Mouse (Mus musculus) hindbrain, embryonic 13.5 days (tissue): ENCODE results near the gene Rho. TPM values are rescaled to one million over a fixed set of nuclear protein-coding genes. Genes with fewer than 3 reads are reported as not detected.
A peak's percentile ranks its signal among the peaks of the same experiment; 100 is the strongest.

Experiments
- ATAC-seq: fragments of 200-750 bp; cut with Nextera tagmentation; 2 replicates; pipeline ENCODE4 v1.8.0; 2017; ENCODE audit warnings: moderate TSS enrichment; ENCODE audit not compliant: low FRiP score
- H3K27ac ChIP-seq: fragments of 300-500 bp; sonication (generic); 2 replicates; pipeline ENCODE4 v1.5.1; 2015; ENCODE audit warnings: inconsistent platforms, mild to moderate bottlenecking, moderate library complexity
- H3K27me3 ChIP-seq: fragments of 300-500 bp; sonication (generic); 2 replicates; pipeline ENCODE4 v1.6.1; 2015; ENCODE audit warnings: mild to moderate bottlenecking, inconsistent platforms
- H3K36me3 ChIP-seq: fragments of 300-500 bp; sonication (generic); 2 replicates; pipeline ENCODE4 v1.6.1; 2015; ENCODE audit warnings: mild to moderate bottlenecking, inconsistent platforms
- H3K4me1 ChIP-seq: fragments of 300-500 bp; sonication (generic); replicated peaks from 2 replicates; pipeline ENCODE4 v1.6.1; 2015; ENCODE audit warnings: inconsistent platforms
- H3K4me2 ChIP-seq: fragments of 300-500 bp; sonication (generic); 2 replicates; pipeline ENCODE4 v1.6.1; 2015; ENCODE audit warnings: inconsistent platforms, mild to moderate bottlenecking, moderate library complexity
- H3K4me3 ChIP-seq: fragments of 300-500 bp; sonication (generic); 2 replicates; pipeline ENCODE4 v1.5.1; 2015; ENCODE audit warnings: mild to moderate bottlenecking, inconsistent platforms
- H3K9ac ChIP-seq: fragments of 300-500 bp; sonication (generic); 2 replicates; pipeline ENCODE4 v1.6.1; 2015; ENCODE audit warnings: mild to moderate bottlenecking, inconsistent platforms
- H3K9me3 ChIP-seq: fragments of 300-500 bp; sonication (generic); 2 replicates; pipeline ENCODE4 v1.6.1; 2016; ENCODE audit warnings: inconsistent platforms
- WGBS: fragments of 180-500 bp; shearing (Covaris S2); methylation state at CpG from one replicate; pipeline ENCODE4 v1.1.7; 2015; 5-methylcytosine and 5-hydroxymethylcytosine counted together
- polyA plus RNA-seq: library from polyadenylated mRNA; unstranded; fragments of >200 nt; fragmentation: Nextera tagmentation; extraction: Ambion mirVana; gene quantifications from 2 replicates; pipeline ENCODE4 v1.2.1, GENCODE M21; 2015

The Rho gene
- polyA plus RNA-seq, 1 experiment from 2014 or later: 0.21 TPM

- H3K36me3 ChIP-seq: peaks cover 48% of the 10 kb centered on the region
- H3K27me3 ChIP-seq: no peaks in the 10 kb centered on the region
- peaks cover 8% of the 10 kb centered on the region for H3K4me1 ChIP-seq
- H3K9me3 ChIP-seq: no peaks in the 10 kb centered on the region
- no peak overlapping the region for H3K4me2 ChIP-seq
- 89% methylated on average over 3 of the region's 3 CpGs for WGBS
- H3K4me3 ChIP-seq: no peak overlapping the region
- H3K9ac ChIP-seq: no peak overlapping the region
- no peak overlapping the region for H3K27ac ChIP-seq
- no peak for ATAC-seq
Observed at GRCm38 (mm10) chr6:115902545-115902944, 29.0 kb upstream of the Rho start.

GRCm38 (mm10) chr6:115905568-115905967, 26.0 kb upstream of the Rho start:
- peaks cover 8% of the 10 kb centered on the region for H3K4me1 ChIP-seq
- no peaks in the 10 kb centered on the region for H3K9me3 ChIP-seq
- H3K4me3 ChIP-seq: no peak overlapping the region
- no peaks in the 10 kb centered on the region for H3K27me3 ChIP-seq
- no peak overlapping the region for H3K27ac ChIP-seq
- WGBS: 91% methylated on average over 6 of the region's 6 CpGs
- no peak overlapping the region for H3K4me2 ChIP-seq
- peaks cover 48% of the 10 kb centered on the region for H3K36me3 ChIP-seq
- H3K9ac ChIP-seq: no peak overlapping the region
- ATAC-seq: no peak

- no peaks in the 10 kb centered on the region for H3K27me3 ChIP-seq
- no peak for ATAC-seq
- H3K4me2 ChIP-seq: no peak overlapping the region
- no peak overlapping the region for H3K9ac ChIP-seq
- H3K9me3 ChIP-seq: no peaks in the 10 kb centered on the region
- no peak overlapping the region for H3K27ac ChIP-seq
- WGBS: 96% methylated on average over 1 of the region's 1 CpGs
- H3K36me3 ChIP-seq: peaks cover 48% of the 10 kb centered on the region
- H3K4me3 ChIP-seq: no peak overlapping the region
- H3K4me1 ChIP-seq: peaks cover 4% of the 10 kb centered on the region; the same call in 1 of the 2 replicates
Observed at GRCm38 (mm10) chr6:115906455-115906854, 25.1 kb upstream of the Rho start.

- ATAC-seq: no peak
- H3K4me3 ChIP-seq: no peak overlapping the region
- H3K4me2 ChIP-seq: no peak overlapping the region
- no peaks in the 10 kb centered on the region for H3K9me3 ChIP-seq
- no peaks in the 10 kb centered on the region for H3K4me1 ChIP-seq
- H3K27ac ChIP-seq: no peak overlapping the region
- H3K36me3 ChIP-seq: peaks cover 48% of the 10 kb centered on the region
- WGBS: 85% methylated on average over 2 of the region's 2 CpGs
- no peak overlapping the region for H3K9ac ChIP-seq
- no peaks in the 10 kb centered on the region for H3K27me3 ChIP-seq
Observed at GRCm38 (mm10) chr6:115906871-115907270, 24.7 kb upstream of the Rho start.

GRCm38 (mm10) chr6:115908421-115908982, 23.0 kb upstream of the Rho start:
- H3K4me2 ChIP-seq: no peak overlapping the region
- WGBS: 31% methylated on average over 6 of the region's 6 CpGs

GRCm38 (mm10) chr6:115909052-115909451, 22.5 kb upstream of the Rho start:
- WGBS: 53% methylated on average over 3 of the region's 3 CpGs
- ATAC-seq: no peak
- no peak overlapping the region for H3K27ac ChIP-seq

More at GRCm38 (mm10) chr6:115908421-115908982, 23.0 kb upstream of the Rho start:
- Histone ChIP-seq H3K9ac (no peak overlapping the region), H3K27me3 (no peaks in the 10 kb centered on the region), H3K4me3 (no peak overlapping the region), H3K27ac (no peak overlapping the region), H3K4me1 (0 out of 2 replicates have a peak, but pooled peaks cover 7% of the 10 kb centered on the region), H3K9me3 (no peaks in the 10 kb centered on the region), H3K36me3 (peaks cover 43% of the 10 kb centered on the region)
- no peak for ATAC-seq

GRCm38 (mm10) chr6:115909940-115910339, 21.6 kb upstream of the Rho start:
- Histone ChIP-seq H3K36me3 (peaks cover 29% of the 10 kb centered on the region), H3K27me3 (no peaks in the 10 kb centered on the region), H3K9me3 (no peaks in the 10 kb centered on the region), H3K4me2 (no peak overlapping the region), H3K27ac (no peak overlapping the region), H3K4me1 (peaks cover 20% of the 10 kb centered on the region), H3K9ac (no peak overlapping the region), H3K4me3 (no peak overlapping the region)
- ATAC-seq: no peak
- WGBS: 78% methylated on average over 8 of the region's 8 CpGs

More at GRCm38 (mm10) chr6:115909052-115909451, 22.5 kb upstream of the Rho start:
- Histone ChIP-seq H3K27me3 (no peaks in the 10 kb centered on the region), H3K4me3 (no peak overlapping the region), H3K4me2 (no peak overlapping the region), H3K4me1 (peaks cover 11% of the 10 kb centered on the region), H3K9me3 (no peaks in the 10 kb centered on the region), H3K36me3 (peaks cover 37% of the 10 kb centered on the region), H3K9ac (no peak overlapping the region)

GRCm38 (mm10) chr6:115911763-115912162, 19.8 kb upstream of the Rho start:
- H3K27ac ChIP-seq: no peak overlapping the region

GRCm38 (mm10) chr6:115913482-115913881, 18.1 kb upstream of the Rho start:
- peaks cover 21% of the 10 kb centered on the region for H3K36me3 ChIP-seq
- no peak overlapping the region for H3K4me2 ChIP-seq
- peak overlapping the region; percentile 67; the same call in 1 of the 2 replicates for H3K27ac ChIP-seq
- H3K4me3 ChIP-seq: no peak overlapping the region
- 92% methylated on average over 10 of the region's 10 CpGs for WGBS
- H3K9me3 ChIP-seq: no peaks in the 10 kb centered on the region
- H3K27me3 ChIP-seq: no peaks in the 10 kb centered on the region
- H3K9ac ChIP-seq: no peak overlapping the region
- H3K4me1 ChIP-seq: peaks cover 23% of the 10 kb centered on the region
- no peak for ATAC-seq

More at GRCm38 (mm10) chr6:115911763-115912162, 19.8 kb upstream of the Rho start:
- no peaks in the 10 kb centered on the region for H3K9me3 ChIP-seq
- no peaks in the 10 kb centered on the region for H3K27me3 ChIP-seq
- H3K9ac ChIP-seq: no peak overlapping the region
- ATAC-seq: no peak
- peaks cover 17% of the 10 kb centered on the region for H3K36me3 ChIP-seq
- H3K4me2 ChIP-seq: no peak overlapping the region
- 80% methylated on average over 6 of the region's 6 CpGs for WGBS
- H3K4me3 ChIP-seq: no peak overlapping the region
- peaks cover 23% of the 10 kb centered on the region for H3K4me1 ChIP-seq

- H3K36me3 ChIP-seq: peaks cover 21% of the 10 kb centered on the region
- peak overlapping the region; percentile 67 for H3K27ac ChIP-seq
- H3K4me1 ChIP-seq: peaks cover 23% of the 10 kb centered on the region
- H3K9ac ChIP-seq: no peak overlapping the region
- H3K27me3 ChIP-seq: no peaks in the 10 kb centered on the region
- no peak overlapping the region for H3K4me2 ChIP-seq
- ATAC-seq: no peak
- 76% methylated on average over 15 of the region's 15 CpGs for WGBS
- H3K4me3 ChIP-seq: no peak overlapping the region
- no peaks in the 10 kb centered on the region for H3K9me3 ChIP-seq
Observed at GRCm38 (mm10) chr6:115914511-115915202, 16.9 kb upstream of the Rho start.

GRCm38 (mm10) chr6:115915601-115916445, 15.7 kb upstream of the Rho start:
- no peak for ATAC-seq
- Histone ChIP-seq H3K4me3 (no peak overlapping the region), H3K9ac (no peak overlapping the region), H3K9me3 (no peaks in the 10 kb centered on the region), H3K27me3 (no peaks in the 10 kb centered on the region), H3K4me1 (peaks cover 23% of the 10 kb centered on the region), H3K36me3 (peaks cover 18% of the 10 kb centered on the region), H3K4me2 (no peak overlapping the region), H3K27ac (peak overlapping the region; percentile 40)
- 76% methylated on average over 17 of the region's 17 CpGs for WGBS

GRCm38 (mm10) chr6:115916611-115917010, 14.9 kb upstream of the Rho start:
- 89% methylated on average over 5 of the region's 5 CpGs for WGBS
- Histone ChIP-seq H3K4me1 (peaks cover 23% of the 10 kb centered on the region), H3K27ac (no peak overlapping the region), H3K4me2 (no peak overlapping the region), H3K9me3 (no peaks in the 10 kb centered on the region), H3K4me3 (no peak overlapping the region), H3K9ac (no peak overlapping the region), H3K27me3 (no peaks in the 10 kb centered on the region), H3K36me3 (peaks cover 18% of the 10 kb centered on the region)
- ATAC-seq: no peak
